Mouse (Mus musculus): Measurements from ENCODE around the gene Gmds. TPM values are rescaled to one million over a fixed set of nuclear protein-coding genes. Genes with fewer than 3 reads are reported as not detected.

Gmds gene
- polyA plus RNA-seq, 1 experiment: 21.2 TPM

- Histone ChIP-seq H3K27ac (ENCODE audit: control insufficient read depth, insufficient read depth, low read length) (no peak overlapping the region), H3K27me3 (ENCODE audit: control insufficient read depth, insufficient read depth, low read length) (no peaks in the 10 kb centered on the region), H3K4me3 (ENCODE audit: control insufficient read depth, insufficient read depth, low read length) (no peak overlapping the region), H3K36me3 (ENCODE audit: control insufficient read depth, insufficient read depth, low read length) (no peaks in the 10 kb centered on the region), H3K4me1 (replicated peaks; ENCODE audit: control insufficient read depth, insufficient read depth, low read length) (no peaks in the 10 kb centered on the region)
- no peak for DNase-seq
- TF ChIP-seq POLR2A (IDR thresholded peaks at IDR 0.05; ENCODE audit: control insufficient read depth, extremely low read depth, insufficient read depth, low read length, poor library complexity): no peak
- no peak for TF ChIP-seq CTCF (IDR thresholded peaks at IDR 0.05; ENCODE audit: borderline replicate concordance, control insufficient read depth, extremely low read depth, insufficient read depth, low read length, poor library complexity)
- WGBS: 91% methylated on average over 2 of the region's 2 CpGs
These were observed 180.3 kb downstream of the Gmds start for GRCm38 (mm10) chr13:32158240-32158639.

- no peak for DNase-seq
- TF ChIP-seq POLR2A (IDR thresholded peaks at IDR 0.05; ENCODE audit: control insufficient read depth, extremely low read depth, insufficient read depth, low read length, poor library complexity) (no peak), CTCF (IDR thresholded peaks at IDR 0.05; ENCODE audit: borderline replicate concordance, control insufficient read depth, extremely low read depth, insufficient read depth, low read length, poor library complexity) (no peak)
- H3K36me3 ChIP-seq (ENCODE audit: control insufficient read depth, insufficient read depth, low read length): no peaks in the 10 kb centered on the region
- WGBS: 60% methylated on average over 1 of the region's 1 CpGs
- no peaks in the 10 kb centered on the region for H3K27me3 ChIP-seq (ENCODE audit: control insufficient read depth, insufficient read depth, low read length)
- H3K4me3 ChIP-seq (ENCODE audit: control insufficient read depth, insufficient read depth, low read length): no peak overlapping the region
- no peaks in the 10 kb centered on the region for H3K4me1 ChIP-seq (replicated peaks; ENCODE audit: control insufficient read depth, insufficient read depth, low read length)
- no peak overlapping the region for H3K27ac ChIP-seq (ENCODE audit: control insufficient read depth, insufficient read depth, low read length)
These were observed 192.6 kb downstream of the Gmds start for GRCm38 (mm10) chr13:32145916-32146315.

DNA sequence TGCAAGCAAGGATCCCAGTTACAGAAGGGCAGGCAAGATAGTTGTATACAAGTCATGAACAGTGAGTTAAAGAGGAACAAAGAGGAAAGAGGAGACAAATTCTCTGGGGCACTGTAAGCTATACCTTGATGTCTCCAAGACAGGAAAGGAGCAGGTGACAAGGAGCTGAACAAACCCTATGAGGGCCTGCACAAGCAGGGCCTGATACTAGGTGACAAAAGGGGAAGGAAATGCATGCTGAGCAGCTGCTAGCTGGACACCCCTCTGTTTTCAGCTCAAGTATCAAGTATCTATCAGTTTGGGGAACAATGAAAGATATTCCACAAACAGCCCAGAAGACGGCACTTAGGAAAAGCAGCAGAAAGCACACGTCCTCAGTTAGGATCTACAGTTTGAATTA, 193.4 kb downstream of the Gmds start:
- WGBS: 84% methylated on average over 2 of the region's 2 CpGs
- DNase-seq: no peak
- TF ChIP-seq CTCF (IDR thresholded peaks at IDR 0.05; ENCODE audit: borderline replicate concordance, control insufficient read depth, extremely low read depth, insufficient read depth, low read length, poor library complexity): no peak
- Histone ChIP-seq H3K36me3 (ENCODE audit: control insufficient read depth, insufficient read depth, low read length) (no peaks in the 10 kb centered on the region), H3K4me1 (replicated peaks; ENCODE audit: control insufficient read depth, insufficient read depth, low read length) (no peaks in the 10 kb centered on the region), H3K27me3 (ENCODE audit: control insufficient read depth, insufficient read depth, low read length) (no peaks in the 10 kb centered on the region), H3K4me3 (ENCODE audit: control insufficient read depth, insufficient read depth, low read length) (no peak overlapping the region), H3K27ac (ENCODE audit: control insufficient read depth, insufficient read depth, low read length) (no peak overlapping the region)

DNA sequence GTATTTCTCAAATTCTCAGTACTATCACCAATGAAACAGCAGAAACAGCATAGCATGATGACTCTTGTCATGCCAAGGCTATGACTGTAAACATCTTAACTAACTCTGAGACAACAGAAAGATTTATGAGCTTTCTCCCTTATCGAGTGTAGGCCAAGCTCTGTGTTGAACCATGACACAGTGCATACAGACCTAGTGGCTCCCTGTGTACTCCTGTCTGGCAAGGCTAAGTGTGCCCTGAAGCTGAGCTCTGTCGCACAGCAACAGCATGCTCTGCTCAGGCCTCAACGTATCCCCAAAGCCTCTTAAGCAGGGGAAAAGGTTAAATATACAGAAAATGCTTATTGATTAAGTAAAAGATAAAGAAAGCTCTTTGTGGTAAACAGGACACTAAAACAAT, 194.9 kb downstream of the Gmds start:
- no peaks in the 10 kb centered on the region for H3K4me1 ChIP-seq (replicated peaks; ENCODE audit: control insufficient read depth, insufficient read depth, low read length)
- H3K36me3 ChIP-seq (ENCODE audit: control insufficient read depth, insufficient read depth, low read length): no peaks in the 10 kb centered on the region
- H3K27ac ChIP-seq (ENCODE audit: control insufficient read depth, insufficient read depth, low read length): no peak overlapping the region
- DNase-seq: no peak
- TF ChIP-seq POLR2A (IDR thresholded peaks at IDR 0.05; ENCODE audit: control insufficient read depth, extremely low read depth, insufficient read depth, low read length, poor library complexity) (no peak), CTCF (IDR thresholded peaks at IDR 0.05; ENCODE audit: borderline replicate concordance, control insufficient read depth, extremely low read depth, insufficient read depth, low read length, poor library complexity) (no peak)
- no peaks in the 10 kb centered on the region for H3K27me3 ChIP-seq (ENCODE audit: control insufficient read depth, insufficient read depth, low read length)
- no peak overlapping the region for H3K4me3 ChIP-seq (ENCODE audit: control insufficient read depth, insufficient read depth, low read length)
- 94% methylated on average over 3 of the region's 3 CpGs for WGBS

- Histone ChIP-seq H3K36me3 (ENCODE audit: control insufficient read depth, insufficient read depth, low read length) (no peaks in the 10 kb centered on the region), H3K27me3 (ENCODE audit: control insufficient read depth, insufficient read depth, low read length) (no peaks in the 10 kb centered on the region), H3K4me1 (replicated peaks; ENCODE audit: control insufficient read depth, insufficient read depth, low read length) (no peaks in the 10 kb centered on the region), H3K4me3 (ENCODE audit: control insufficient read depth, insufficient read depth, low read length) (no peak overlapping the region), H3K27ac (ENCODE audit: control insufficient read depth, insufficient read depth, low read length) (no peak overlapping the region)
- no peak for DNase-seq
- 89% methylated on average over 4 of the region's 4 CpGs for WGBS
- TF ChIP-seq POLR2A (IDR thresholded peaks at IDR 0.05; ENCODE audit: control insufficient read depth, extremely low read depth, insufficient read depth, low read length, poor library complexity) (no peak), CTCF (IDR thresholded peaks at IDR 0.05; ENCODE audit: borderline replicate concordance, control insufficient read depth, extremely low read depth, insufficient read depth, low read length, poor library complexity) (no peak)
These were observed 203.8 kb downstream of the Gmds start for GRCm38 (mm10) chr13:32134663-32135273.

GRCm38 (mm10) chr13:32129970-32130369, 208.6 kb downstream of the Gmds start:
- H3K27me3 ChIP-seq (ENCODE audit: control insufficient read depth, insufficient read depth, low read length): no peaks in the 10 kb centered on the region
- H3K36me3 ChIP-seq (ENCODE audit: control insufficient read depth, insufficient read depth, low read length): no peaks in the 10 kb centered on the region
- no peak overlapping the region for H3K27ac ChIP-seq (ENCODE audit: control insufficient read depth, insufficient read depth, low read length)
- DNase-seq: no peak
- no peak overlapping the region for H3K4me3 ChIP-seq (ENCODE audit: control insufficient read depth, insufficient read depth, low read length)
- WGBS: 92% methylated on average over 1 of the region's 1 CpGs
- H3K4me1 ChIP-seq (replicated peaks; ENCODE audit: control insufficient read depth, insufficient read depth, low read length): no peaks in the 10 kb centered on the region
- no peak for TF ChIP-seq POLR2A (IDR thresholded peaks at IDR 0.05; ENCODE audit: control insufficient read depth, extremely low read depth, insufficient read depth, low read length, poor library complexity)
- TF ChIP-seq CTCF (IDR thresholded peaks at IDR 0.05; ENCODE audit: borderline replicate concordance, control insufficient read depth, extremely low read depth, insufficient read depth, low read length, poor library complexity): no peak

DNA sequence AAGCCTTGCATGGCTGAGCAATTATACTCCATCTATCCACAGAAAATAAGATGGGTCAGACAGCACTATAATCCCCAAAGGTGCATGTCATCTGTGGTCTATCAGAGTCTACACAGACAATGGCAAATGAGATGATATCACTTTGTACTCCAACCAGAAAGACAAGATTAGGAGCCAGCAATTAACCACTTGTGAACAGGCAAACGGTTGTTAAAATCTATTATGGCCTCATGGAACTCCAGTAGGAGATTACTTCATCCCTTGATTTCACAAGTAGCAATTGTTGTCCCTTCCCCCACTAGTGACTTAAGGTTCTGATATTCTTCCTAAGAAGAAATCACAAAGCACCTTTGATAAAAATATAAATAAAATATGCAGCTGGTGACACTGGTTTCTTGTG, 220.2 kb downstream of the Gmds start:
- no peaks in the 10 kb centered on the region for H3K4me1 ChIP-seq (replicated peaks; ENCODE audit: control insufficient read depth, insufficient read depth, low read length)
- WGBS: 84% methylated on average over 1 of the region's 1 CpGs
- no peaks in the 10 kb centered on the region for H3K27me3 ChIP-seq (ENCODE audit: control insufficient read depth, insufficient read depth, low read length)
- H3K4me3 ChIP-seq (ENCODE audit: control insufficient read depth, insufficient read depth, low read length): no peak overlapping the region
- TF ChIP-seq POLR2A (IDR thresholded peaks at IDR 0.05; ENCODE audit: control insufficient read depth, extremely low read depth, insufficient read depth, low read length, poor library complexity): no peak
- no peak for TF ChIP-seq CTCF (IDR thresholded peaks at IDR 0.05; ENCODE audit: borderline replicate concordance, control insufficient read depth, extremely low read depth, insufficient read depth, low read length, poor library complexity)
- no peaks in the 10 kb centered on the region for H3K36me3 ChIP-seq (ENCODE audit: control insufficient read depth, insufficient read depth, low read length)
- no peak for DNase-seq
- no peak overlapping the region for H3K27ac ChIP-seq (ENCODE audit: control insufficient read depth, insufficient read depth, low read length)

All from thymus, adult 2 months (tissue).